Mouse (Mus musculus): ENCODE results near the gene Sim1. TPM values are rescaled to one million over a fixed set of nuclear protein-coding genes. Genes with fewer than 3 reads are reported as not detected.

Gene Sim1
- polyA plus RNA-seq, 1 experiment from 2014 or later = not detected

DNA sequence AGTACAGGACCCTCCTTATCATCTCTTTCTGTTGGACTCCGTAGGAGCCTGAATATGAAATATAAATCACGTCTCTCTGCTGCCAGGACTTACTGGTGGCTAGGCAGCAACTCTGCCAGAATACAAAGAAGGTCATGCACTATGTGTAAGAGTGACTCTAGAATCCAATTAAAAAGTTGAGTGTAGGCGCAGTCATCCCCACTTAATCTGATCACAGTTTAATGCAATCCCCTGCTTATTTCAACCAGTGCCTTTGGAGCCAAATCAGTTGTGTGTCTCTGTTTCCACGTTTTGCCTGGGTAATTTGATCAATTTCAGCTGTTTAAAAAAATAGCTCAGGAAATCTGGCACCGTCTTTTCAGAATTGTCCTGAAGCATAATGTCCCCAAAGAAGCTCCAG lies 34.7 kb downstream of the Sim1 start:
- WGBS (ENCODE audit: missing documents) = 67% methylated on average over 5 of the region's 5 CpGs

DNA sequence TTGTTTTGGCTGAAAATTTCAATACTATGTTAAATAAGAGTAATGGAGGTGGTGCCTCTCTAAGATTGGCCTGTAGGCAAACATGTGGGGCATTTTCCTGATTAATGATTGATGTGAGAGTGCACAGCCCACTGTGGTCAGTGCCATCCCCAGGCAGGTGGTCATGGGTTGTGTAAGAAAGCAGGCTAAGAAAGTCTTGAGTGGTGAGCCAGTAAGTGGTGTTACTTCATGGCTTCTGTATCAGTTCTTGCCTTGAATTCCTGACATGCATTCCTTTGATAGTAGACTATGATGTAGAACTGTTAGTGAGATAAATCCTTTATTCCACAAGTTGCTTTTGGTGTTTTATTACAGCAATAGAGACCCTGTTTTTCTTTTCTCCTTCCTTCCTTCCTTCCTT lies 41.1 kb downstream of the Sim1 start:
- Histone ChIP-seq H3K4me3 (ENCODE audit: inconsistent target) (no peak overlapping the region), H3K79me2 (ENCODE audit: inconsistent target) (no peaks in the 10 kb centered on the region), H3K36me3 (ENCODE audit: inconsistent target) (no peaks in the 10 kb centered on the region), H3K27ac (no peak overlapping the region)

More for the DNA sequence above, 34.7 kb downstream of the Sim1 start:
- Histone ChIP-seq H3K79me2 (ENCODE audit: inconsistent target) (no peaks in the 10 kb centered on the region), H3K36me3 (ENCODE audit: inconsistent target) (no peaks in the 10 kb centered on the region), H3K4me3 (ENCODE audit: inconsistent target) (no peak overlapping the region), H3K27ac (no peak overlapping the region)

GRCm38 (mm10) chr10:50973625-50974024 lies 79.1 kb downstream of the Sim1 start:
- Histone ChIP-seq H3K79me2 (ENCODE audit: inconsistent target) (no peaks in the 10 kb centered on the region), H3K4me3 (ENCODE audit: inconsistent target) (no peak overlapping the region), H3K27ac (no peak overlapping the region), H3K36me3 (ENCODE audit: inconsistent target) (no peaks in the 10 kb centered on the region)
- WGBS (ENCODE audit: missing documents) = 57% methylated on average over 1 of the region's 1 CpGs

GRCm38 (mm10) chr10:50981849-50982248 lies 87.3 kb downstream of the Sim1 start:
- H3K27ac ChIP-seq = no peak overlapping the region
- no peaks in the 10 kb centered on the region for H3K36me3 ChIP-seq (ENCODE audit: inconsistent target)
- no peaks in the 10 kb centered on the region for H3K79me2 ChIP-seq (ENCODE audit: inconsistent target)
- WGBS (ENCODE audit: missing documents) = 86% methylated on average over 2 of the region's 3 CpGs
- no peak overlapping the region for H3K4me3 ChIP-seq (ENCODE audit: inconsistent target)

DNA sequence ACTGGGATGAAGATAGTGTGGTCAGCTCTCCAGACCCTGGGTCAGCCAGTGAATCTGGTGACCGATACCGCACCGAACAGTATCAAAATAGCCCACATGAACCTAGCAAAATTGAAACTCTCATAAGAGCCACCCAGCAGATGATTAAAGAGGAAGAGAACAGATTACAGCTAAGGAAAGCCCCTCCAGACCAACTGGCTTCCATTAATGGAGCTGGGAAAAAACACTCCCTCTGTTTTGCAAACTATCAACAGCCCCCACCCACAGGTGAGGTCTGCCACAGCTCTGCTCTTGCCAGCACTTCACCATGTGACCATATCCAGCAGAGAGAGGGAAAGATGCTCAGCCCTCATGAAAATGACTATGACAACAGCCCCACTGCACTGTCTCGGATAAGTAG lies 89.1 kb downstream of the Sim1 start:
- no peaks in the 10 kb centered on the region for H3K36me3 ChIP-seq (ENCODE audit: inconsistent target)
- H3K4me3 ChIP-seq (ENCODE audit: inconsistent target) = no peak overlapping the region
- no peaks in the 10 kb centered on the region for H3K79me2 ChIP-seq (ENCODE audit: inconsistent target)
- H3K27ac ChIP-seq = no peak overlapping the region
- 94% methylated on average over 4 of the region's 4 CpGs for WGBS (ENCODE audit: missing documents)

DNA sequence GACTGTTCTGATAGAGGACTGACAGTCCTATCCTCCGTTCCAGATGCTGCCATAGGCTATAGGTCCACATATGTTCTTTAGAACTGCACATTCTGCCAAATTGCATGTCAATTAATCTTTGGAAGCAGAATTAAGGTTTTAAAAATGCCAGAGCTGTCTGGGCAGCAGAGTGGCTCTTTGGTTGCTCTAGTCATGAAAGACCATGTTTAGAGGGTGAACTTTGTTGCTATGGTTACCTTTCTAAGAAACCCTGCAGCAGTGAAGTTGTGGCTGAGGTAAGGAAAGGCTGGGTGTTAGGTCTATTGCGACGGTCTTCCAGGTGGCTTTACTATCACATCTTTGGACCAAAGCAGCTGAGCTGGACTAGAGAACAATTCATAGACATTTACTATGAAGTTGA lies 113.2 kb downstream of the Sim1 start:
- WGBS (ENCODE audit: missing documents) = 79% methylated on average over 3 of the region's 3 CpGs
- H3K4me3 ChIP-seq (ENCODE audit: inconsistent target) = no peak overlapping the region
- no peaks in the 10 kb centered on the region for H3K36me3 ChIP-seq (ENCODE audit: inconsistent target)
- H3K27ac ChIP-seq = no peak overlapping the region
- H3K79me2 ChIP-seq (ENCODE audit: inconsistent target) = no peaks in the 10 kb centered on the region

DNA sequence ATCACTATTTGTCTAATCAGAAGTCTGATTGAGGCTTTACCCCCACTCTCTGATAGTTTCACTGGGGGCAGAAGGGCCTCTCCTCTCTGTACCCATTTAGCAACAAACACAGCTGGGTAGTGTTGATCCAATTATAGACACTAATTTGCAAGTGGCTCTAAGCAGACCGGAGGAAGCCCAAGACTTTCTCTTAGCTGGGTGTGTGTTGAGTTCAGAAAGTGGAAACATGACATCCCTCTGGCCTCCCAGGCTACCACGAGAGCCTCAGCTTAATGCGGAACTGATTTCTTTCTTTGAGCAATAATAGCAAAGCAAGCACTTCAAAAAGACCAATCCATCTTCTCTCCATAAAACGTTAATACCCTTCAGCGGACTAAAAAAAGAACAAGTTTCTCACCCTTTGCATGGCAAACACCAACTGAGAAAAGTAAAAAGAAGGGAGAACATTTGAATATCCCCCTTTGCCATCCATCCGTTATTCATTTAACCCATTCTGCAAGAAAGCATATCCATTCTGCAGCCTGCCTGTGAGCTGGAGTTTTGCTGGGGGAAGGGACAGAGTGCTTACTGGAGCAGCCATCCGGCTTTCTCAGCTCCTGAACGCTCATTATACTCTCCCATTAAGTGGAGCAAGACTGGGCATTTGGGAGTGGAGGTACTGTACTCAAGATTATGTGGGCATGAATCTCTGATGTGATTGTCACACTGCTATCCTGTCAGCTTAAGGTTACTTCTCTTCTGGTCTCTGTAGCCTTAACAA lies 117.0 kb downstream of the Sim1 start:
- no peaks in the 10 kb centered on the region for H3K79me2 ChIP-seq (ENCODE audit: inconsistent target)
- H3K27ac ChIP-seq = no peak overlapping the region
- no peaks in the 10 kb centered on the region for H3K36me3 ChIP-seq (ENCODE audit: inconsistent target)
- 59% methylated on average over 8 of the region's 8 CpGs for WGBS (ENCODE audit: missing documents)
- H3K4me3 ChIP-seq (ENCODE audit: inconsistent target) = no peak overlapping the region

- 75% methylated on average over 2 of the region's 2 CpGs for WGBS (ENCODE audit: missing documents)
- no peak overlapping the region for H3K27ac ChIP-seq
- no peaks in the 10 kb centered on the region for H3K79me2 ChIP-seq (ENCODE audit: inconsistent target)
- no peaks in the 10 kb centered on the region for H3K36me3 ChIP-seq (ENCODE audit: inconsistent target)
- no peak overlapping the region for H3K4me3 ChIP-seq (ENCODE audit: inconsistent target)
Measured at GRCm38 (mm10) chr10:51014901-51015300, 120.3 kb downstream of the Sim1 start.

DNA sequence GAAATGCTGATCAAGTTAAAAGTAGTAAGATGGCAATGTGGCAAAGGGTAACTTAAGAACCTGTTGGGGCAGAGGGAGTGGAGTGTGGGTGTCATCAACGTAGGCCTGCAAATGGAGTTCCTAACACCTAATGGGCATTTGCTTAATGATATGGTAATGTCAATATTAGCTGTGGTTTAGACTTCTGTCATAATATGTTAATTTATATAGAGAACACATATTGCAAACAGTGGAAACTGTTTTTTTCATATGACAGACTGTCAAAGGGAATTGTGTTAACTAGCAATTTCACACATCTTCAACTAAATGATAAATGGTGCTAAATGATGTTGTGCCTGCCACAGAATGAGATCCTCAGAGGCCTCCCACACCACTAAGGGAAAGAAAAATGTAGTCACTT lies 120.8 kb downstream of the Sim1 start:
- Histone ChIP-seq H3K79me2 (ENCODE audit: inconsistent target) (no peaks in the 10 kb centered on the region), H3K27ac (no peak overlapping the region), H3K36me3 (ENCODE audit: inconsistent target) (no peaks in the 10 kb centered on the region), H3K4me3 (ENCODE audit: inconsistent target) (no peak overlapping the region)
- WGBS (ENCODE audit: missing documents) = 83% methylated on average over 1 of the region's 1 CpGs

DNA sequence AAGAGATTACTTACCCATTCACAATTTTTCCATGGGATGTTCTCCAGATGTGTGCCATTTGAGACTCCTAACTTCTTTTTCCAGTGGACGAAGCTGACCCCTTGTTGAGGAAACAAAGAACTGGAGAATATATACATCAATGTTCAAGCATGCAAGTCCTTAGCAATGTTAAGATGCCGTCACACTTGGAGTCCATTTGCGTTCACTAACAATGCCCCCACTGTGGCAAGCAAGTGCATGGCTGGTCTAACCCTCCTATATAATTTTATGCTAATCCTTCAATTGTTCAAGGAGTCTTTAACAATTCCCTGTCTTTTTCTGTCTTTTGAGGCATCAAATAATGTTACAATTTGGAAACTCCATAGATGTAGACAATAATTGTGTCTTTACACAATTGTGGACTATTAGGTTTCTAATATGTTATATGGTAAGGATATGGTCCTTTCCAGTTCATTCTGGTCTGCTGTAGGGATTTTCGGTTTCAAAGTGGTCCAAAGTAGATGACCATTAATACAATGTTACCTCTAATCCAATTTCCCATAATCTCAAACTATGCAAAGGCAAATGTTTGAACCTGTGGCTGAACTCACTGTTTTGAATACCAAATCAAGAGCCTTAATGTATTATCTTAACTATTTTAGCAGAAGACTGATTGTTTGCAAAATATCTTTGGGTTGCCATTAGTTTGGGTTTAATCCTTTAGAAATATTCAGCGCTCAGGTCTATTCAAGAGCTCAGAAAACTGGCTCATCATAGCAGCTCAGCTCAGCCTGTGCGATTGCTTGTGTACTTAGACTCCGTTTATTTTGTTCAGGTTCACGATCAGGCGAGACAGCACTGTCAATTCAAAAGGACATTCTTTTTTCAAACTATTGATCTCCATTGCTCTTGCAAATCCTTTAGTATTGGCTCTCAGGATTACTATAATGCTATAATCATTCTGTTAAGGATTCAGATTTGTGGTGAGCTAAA lies 129.0 kb downstream of the Sim1 start:
- no peak overlapping the region for H3K4me3 ChIP-seq (ENCODE audit: inconsistent target)
- no peak overlapping the region for H3K27ac ChIP-seq
- H3K79me2 ChIP-seq (ENCODE audit: inconsistent target) = no peaks in the 10 kb centered on the region
- H3K36me3 ChIP-seq (ENCODE audit: inconsistent target) = no peaks in the 10 kb centered on the region
- WGBS (ENCODE audit: missing documents) = 85% methylated on average over 9 of the region's 9 CpGs

Measured in macrophage (primary cell).